Mouse (Mus musculus) brown adipose tissue, adult 24 weeks (tissue): ENCODE data around the gene Zcchc17. TPM values are rescaled to one million over a fixed set of nuclear protein-coding genes. Genes with fewer than 3 reads are reported as not detected.
A peak's percentile ranks its signal among the peaks of the same experiment; 100 is the strongest.

Experiments
- H3K27ac ChIP-seq: fragments of 200-500 bp; replicated peaks from 2 replicates; pipeline ENCODE4 v1.5.1; 2012; ENCODE audit warnings: low read depth, mild to moderate bottlenecking, low read length
- H3K4me1 ChIP-seq: fragments of 200-500 bp; 2 replicates; pipeline ENCODE4 v1.6.1; 2012; ENCODE audit warnings: low read length, mixed read lengths; ENCODE audit not compliant: control insufficient read depth, insufficient read depth, insufficient read length
- H3K4me3 ChIP-seq: fragments of 200-500 bp; 2 replicates; pipeline ENCODE4 v1.5.1; 2012; ENCODE audit warnings: low read depth, mild to moderate bottlenecking, low read length, moderate library complexity; ENCODE audit not compliant: insufficient read depth
- polyA plus RNA-seq: library from polyadenylated mRNA; stranded (reverse); fragments of >200 nt; gene quantifications from 2 replicates; pipeline ENCODE4 v1.2.4, GENCODE M21; 2012; ENCODE audit not compliant: missing spikeins, insufficient read depth, insufficient read length

The Zcchc17 gene
- polyA plus RNA-seq, 1 experiment = 31.0 TPM

DNA sequence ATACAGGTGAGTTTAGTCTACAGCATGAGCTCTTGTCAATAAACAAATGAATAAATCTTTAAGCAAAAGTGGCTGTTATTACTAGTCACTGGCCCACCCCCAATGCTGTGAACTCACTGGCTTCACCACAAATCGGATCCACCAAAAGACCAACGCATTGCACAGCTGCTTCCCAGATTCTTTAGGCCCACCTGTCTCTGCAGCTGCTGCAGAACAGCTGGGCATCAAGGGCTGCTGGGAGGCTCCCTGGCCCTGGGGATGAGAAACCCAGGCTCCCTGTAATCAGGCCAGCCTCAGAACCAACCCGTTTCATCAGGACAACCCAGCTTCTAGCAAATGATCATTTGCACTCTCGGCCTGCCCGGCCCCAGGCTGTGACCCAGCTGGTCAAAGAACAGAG lies 76.9 kb downstream of the Zcchc17 start:
- Histone ChIP-seq H3K4me1 (no peaks in the 10 kb centered on the region), H3K4me3 (no peak overlapping the region), H3K27ac (no peak overlapping the region)

DNA sequence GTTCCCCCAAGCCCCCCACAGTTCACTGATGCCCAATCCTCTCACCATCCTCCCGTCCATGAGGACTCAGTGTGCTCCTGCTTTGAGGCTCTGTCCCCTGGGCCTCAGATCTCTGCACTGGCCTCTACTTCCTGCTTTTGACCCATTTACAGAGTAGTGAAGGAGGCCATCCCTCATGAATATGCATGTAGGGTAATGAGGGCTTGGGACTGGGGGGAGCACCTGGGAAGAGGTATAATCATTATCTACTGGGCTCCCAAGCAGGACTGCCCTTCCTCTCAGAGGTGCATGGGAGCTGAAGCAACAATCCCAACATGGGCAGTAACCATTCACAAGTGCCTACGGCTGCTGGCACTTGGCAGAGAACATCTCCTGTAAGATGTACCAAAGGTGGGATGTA lies 80.6 kb downstream of the Zcchc17 start, which contains the start of gene Serinc2:
Gene Serinc2, minus strand, starts transcription at position 101 of the 400 bp plus-strand sequence.
- Histone ChIP-seq H3K27ac (no peak within 1 kb of the TSS), H3K4me1 (no peaks in the 10 kb centered on the region), H3K4me3 (no peak within 1 kb of the TSS)

DNA sequence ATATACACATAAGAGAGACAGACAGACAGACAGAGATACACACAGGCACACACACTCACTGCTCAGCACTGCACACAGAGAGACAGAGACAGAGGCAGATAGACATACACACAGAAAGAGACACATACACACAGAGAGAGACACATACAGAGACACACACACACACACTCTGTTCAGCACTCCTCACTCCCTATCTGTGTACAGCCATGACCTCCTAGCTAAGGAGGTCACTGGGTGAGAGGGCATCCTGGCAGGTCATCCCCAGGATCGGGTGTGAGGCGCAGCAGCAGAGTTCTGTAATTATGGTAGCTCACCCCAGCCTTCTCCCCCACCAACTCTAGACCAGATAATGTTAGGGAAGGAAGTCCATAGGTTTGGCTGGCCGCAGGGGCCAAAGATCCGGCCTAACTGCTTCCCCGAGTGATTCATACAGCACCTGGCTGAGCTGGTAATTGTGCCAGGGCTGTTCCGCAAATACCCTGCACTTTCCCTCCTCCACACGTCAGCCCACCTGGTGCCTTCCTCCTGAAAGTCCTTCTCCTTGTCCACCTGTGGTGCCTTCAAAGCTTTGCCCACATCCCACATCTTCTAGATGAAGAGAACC lies 83.1 kb downstream of the Zcchc17 start:
- Histone ChIP-seq H3K27ac (no peak overlapping the region), H3K4me3 (no peak overlapping the region), H3K4me1 (no peaks in the 10 kb centered on the region)

DNA sequence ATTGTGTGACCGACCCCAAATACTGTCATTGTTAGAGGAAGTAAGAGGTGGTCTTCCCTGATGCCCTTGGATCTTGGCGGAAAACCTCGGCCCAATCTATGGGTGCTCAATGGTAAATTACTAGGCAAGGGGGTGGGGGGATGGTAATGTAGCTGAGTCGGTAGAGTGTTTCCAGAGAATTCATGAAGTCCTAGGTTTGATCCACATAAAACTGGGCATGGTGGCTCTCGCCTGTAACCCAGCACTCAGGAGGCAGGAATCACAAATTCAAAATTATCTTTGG lies 84.0 kb downstream of the Zcchc17 start:
- Histone ChIP-seq H3K27ac (no peak overlapping the region), H3K4me1 (no peaks in the 10 kb centered on the region), H3K4me3 (no peak overlapping the region)

DNA sequence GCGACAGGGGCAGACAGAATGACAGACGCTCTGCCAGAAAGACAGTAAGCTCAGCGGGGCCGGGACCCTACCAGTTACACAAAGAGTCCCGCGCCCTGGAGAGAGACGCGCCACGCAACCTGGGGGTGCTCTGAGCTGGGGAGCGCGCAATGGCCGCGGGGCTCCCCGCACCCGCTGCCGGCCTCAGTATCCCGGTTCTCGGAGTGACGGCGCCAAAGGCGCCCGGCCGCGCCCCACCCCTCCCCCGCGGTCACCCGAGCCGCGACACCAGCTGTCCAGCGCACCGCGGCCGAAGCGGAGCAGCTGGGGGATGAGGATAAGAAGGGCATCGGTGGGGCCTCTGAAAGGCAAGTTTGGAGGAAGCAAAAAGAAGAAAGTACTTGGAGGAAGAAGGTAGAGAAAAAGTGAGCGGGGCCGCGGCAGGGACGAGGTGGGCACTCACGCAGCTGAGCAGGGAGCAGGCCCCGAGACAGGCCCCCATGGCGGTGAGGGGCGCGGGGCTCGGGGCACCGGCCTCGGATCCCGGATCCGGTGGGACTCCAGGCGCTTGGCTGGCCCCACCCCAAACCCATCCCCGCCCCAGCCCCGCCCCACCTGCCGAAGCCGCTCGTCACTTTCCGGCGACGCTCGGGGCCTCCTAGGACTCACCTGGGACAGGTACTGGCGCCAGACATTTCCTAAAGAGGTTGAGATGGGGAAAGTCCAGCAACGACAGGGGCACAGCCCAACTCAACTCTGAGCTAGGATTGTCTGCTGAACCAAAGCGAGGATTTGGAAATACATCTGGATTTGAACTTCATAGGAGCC lies 84.5 kb downstream of the Zcchc17 start:
- Histone ChIP-seq H3K4me1 (no peaks in the 10 kb centered on the region), H3K27ac (no peak overlapping the region), H3K4me3 (peak overlapping the region; percentile 35; the same call in 1 of the 2 replicates)

DNA sequence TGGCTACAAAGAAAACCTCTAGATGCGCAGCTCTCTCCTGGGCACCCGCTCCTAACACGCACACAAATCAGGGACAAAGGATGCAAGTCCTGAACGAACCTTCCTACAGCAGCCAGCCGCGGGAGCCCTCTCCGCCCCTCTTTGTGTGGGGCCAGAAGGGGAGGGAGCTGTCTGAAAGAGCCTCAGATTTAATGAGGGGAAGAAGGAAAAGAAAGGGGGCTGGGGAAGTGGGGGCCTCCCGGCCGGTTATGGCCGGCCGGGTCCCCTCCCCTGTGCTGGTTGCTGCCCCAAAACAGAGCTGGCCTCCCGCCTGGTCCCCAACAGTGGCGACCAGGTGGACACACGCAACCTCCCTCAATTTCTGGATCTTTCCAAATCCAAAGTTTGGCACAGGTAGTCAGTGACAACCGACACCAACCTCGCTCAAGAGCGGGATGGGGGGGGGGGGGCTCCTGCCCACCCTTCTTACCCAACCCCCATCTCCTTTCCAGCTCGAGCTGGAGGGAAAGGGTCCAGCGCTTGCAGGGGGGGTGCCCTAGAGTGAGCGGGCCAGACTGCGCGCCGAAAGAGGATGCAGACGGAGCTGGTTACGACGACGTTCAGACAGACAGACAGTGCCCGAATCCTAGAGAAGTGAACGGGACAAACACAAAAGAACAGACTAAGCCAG lies 85.3 kb downstream of the Zcchc17 start:
- no peaks in the 10 kb centered on the region for H3K4me1 ChIP-seq
- H3K4me3 ChIP-seq = peak overlapping the region; percentile 35; the same call in 1 of the 2 replicates
- no peak overlapping the region for H3K27ac ChIP-seq

DNA sequence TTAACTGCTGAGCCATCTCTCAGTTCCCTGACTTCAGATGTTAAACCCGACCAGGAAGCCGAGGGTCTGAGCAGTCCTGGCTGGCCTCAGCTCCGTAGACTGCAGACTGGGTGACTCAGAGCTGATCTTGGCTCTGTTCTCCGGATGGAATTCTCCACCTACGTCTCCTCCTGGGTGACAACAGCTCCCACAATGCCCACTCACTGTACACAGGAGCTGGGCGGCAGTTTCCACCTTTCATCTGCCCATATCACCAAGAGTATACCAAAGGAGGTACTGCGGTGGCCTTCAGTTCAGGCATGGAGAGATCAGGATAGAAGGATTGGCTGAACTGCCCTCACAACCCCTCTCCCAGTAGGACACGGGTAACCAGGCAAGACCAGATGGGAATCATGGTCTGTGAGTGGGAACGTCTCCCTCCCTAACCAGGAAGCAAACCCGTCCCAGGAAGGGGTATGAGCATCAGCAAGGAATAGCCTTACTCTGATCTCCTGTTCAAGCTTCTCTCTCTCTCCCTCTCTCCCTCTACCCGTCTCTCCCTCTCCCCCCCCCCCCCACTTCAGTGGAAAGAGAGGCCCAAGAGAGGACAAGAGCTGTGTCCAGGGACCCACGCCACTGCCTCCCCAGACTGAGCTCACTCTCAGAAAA lies 85.9 kb downstream of the Zcchc17 start:
- Histone ChIP-seq H3K4me3 (no peak overlapping the region), H3K4me1 (no peaks in the 10 kb centered on the region), H3K27ac (no peak overlapping the region)

DNA sequence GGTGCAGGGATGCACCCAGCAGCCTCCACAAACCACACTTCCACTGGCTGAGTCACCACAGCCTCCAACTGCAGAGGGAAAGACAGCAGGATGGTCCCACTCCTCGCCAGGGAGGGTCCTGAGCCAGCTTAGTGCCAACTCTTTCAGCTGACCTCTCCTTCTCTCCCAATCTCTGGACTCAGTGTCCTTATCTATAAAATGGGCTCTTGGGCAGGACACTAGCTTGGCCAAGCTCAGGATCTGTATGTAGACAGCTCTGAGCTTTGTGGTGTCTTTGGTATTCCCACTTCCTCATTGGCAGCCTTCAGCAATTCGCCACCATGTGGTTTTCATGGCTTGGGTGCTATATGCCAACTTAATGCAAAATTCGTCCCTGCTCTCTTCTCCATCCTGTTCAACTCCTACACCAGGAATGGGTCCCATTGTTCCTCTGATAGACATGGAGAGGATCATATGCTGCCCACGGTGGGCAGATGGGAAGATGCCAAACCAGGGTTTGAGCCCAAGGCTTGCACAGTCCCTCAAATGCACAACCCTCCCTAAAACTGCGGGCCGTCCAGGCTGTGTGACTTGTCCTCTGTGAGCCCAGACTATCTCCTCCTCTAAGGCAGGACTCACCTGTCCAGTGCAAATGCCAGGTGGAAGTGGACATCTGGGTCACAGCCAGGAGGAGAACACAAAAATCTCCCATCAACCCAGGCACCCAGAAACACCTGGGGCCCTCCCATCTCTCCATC lies 89.0 kb downstream of the Zcchc17 start:
- Histone ChIP-seq H3K27ac (no peak overlapping the region), H3K4me3 (no peak overlapping the region), H3K4me1 (no peaks in the 10 kb centered on the region)

DNA sequence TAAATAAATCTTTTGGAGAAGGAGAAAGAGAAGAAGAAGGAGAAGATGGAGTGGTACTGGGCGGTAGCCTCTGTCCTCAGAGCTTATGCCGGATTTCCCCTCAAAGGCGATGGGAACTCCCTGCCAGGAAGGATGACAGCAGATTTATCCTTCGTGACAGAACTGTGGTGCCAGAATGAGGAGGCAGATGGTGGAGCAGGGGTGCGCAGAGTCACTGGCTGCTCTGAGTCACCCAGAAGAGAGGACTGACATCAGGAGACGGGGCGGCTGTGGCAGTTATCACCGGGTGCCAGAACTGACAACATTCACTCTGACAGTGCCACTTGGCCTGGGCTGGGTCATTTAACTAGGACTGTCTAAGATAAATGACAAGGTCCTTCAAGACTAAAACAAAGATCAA lies 89.7 kb downstream of the Zcchc17 start:
- Histone ChIP-seq H3K4me1 (no peaks in the 10 kb centered on the region), H3K4me3 (no peak overlapping the region), H3K27ac (no peak overlapping the region)

DNA sequence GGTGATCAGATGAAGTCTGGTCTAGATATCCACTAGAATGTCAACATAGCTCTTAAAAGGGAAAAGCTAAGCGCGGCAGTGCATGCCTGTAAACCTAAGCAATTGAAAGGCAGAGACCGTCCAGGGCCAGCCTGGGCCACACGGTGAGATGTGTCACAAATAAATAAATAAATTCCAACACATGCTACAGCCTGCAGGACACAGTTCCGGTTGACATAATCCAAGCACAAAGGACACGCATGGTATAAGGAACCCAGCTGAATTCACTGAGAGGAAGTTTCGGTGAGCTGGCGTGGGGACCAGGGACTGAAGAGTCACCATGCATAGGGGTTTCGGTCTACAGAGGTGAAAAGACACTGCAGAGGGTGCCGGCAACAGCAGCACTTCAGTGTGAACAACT lies 91.0 kb downstream of the Zcchc17 start:
- H3K4me3 ChIP-seq = no peak overlapping the region
- H3K4me1 ChIP-seq = no peaks in the 10 kb centered on the region
- no peak overlapping the region for H3K27ac ChIP-seq

DNA sequence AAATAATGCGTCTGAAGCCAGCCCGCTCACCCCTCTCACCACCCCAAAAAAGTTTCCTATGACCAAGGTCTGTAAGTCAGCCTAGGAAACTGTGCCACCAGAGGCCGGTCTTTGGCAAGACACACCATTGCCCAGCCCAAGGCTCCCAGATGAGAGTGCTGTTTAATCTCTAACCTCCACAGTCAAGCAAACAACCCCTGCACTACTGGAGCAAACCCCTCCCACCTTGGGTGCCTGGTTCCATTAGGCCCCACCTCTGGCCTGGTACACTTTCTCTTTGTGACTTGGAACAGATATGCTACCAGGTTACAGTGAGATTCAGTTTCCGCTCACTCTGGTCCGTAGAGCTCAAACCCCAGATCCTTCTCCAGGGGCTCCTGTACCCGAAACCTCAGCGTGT lies 92.7 kb downstream of the Zcchc17 start:
- Histone ChIP-seq H3K27ac (no peak overlapping the region), H3K4me1 (no peaks in the 10 kb centered on the region), H3K4me3 (no peak overlapping the region)

DNA sequence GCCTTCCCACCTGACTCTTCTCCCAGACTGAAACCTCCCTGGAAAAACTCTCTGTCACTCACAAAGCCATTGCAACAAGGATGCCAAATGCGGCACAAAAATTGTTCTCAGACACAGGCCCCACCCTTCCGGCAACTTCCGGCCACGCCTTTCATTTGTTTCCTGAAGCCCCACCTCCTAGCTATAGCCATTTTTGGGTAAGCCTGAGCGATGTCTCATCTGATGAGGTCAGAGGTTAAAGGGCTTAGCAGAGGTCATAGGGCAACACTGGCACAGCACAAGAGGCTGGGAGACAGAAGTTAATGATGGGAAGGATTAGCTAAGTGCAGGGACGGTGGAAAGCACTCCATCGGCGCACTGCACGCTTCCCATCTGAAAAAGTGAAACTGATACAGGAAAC lies 93.1 kb downstream of the Zcchc17 start:
- Histone ChIP-seq H3K4me3 (peak overlapping the region; percentile 22; the same call in 1 of the 2 replicates), H3K4me1 (no peaks in the 10 kb centered on the region), H3K27ac (no peak overlapping the region)
